Mouse (Mus musculus): ENCODE data around the gene Ccser1. TPM values are rescaled to one million over a fixed set of nuclear protein-coding genes. Genes with fewer than 3 reads are reported as not detected.

Gene Ccser1
- polyA plus RNA-seq, 1 experiment = not detected

DNA sequence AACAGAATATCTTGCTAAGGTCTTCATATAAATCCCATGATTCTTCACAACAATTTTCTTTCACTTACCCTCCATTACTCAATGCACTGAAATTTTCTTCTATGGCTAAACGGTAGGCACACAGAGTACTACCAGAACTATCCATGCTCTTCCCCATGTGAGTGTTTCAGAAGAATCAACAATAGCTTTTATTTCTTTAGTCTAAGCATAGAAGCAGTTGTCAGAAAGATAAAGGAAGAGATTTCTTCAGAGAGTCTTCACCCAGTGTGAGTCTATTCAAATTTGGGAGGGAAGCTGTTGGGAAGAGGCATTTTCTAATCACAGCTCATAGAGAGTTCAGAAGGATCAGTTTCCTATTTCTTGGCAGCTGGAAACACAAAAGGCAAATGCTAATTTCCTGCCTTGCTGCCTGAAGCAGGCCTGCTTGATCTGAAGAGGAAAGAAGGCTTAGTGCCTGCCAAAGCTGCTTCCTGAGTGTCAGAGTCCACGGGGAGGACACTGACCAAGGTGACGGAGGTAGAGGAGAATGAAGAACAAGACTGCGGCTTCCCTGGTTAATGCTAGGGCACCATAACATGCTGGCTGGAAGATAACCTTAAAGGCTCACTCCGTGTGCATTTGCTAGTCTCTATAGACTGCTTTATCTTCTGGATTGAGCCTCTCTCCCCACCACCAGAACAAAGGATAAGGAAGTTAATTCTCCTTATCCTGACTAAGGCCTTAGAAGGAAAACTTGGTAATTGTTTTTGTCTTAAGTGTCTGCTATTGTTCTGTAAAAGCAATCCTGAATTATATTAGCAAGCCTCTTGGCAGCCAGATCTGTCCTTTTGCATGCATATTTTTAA is 251.0 kb downstream of the Ccser1 start:
- H3K9me3 ChIP-seq (ENCODE audit: control insufficient read depth, low read length) = no peaks in the 10 kb centered on the region

DNA sequence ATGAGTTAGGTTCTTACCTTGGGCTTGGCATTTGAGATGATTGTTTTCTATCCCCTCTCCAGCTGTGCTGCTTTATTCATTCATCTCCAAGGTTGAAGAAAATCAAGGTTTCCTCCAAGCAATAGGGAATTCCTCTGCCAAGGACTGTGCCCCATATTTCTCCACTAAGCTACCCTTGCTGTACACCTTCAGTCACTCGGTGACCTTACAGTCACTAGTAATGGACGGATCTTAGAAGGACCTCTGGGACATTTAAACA is 251.5 kb downstream of the Ccser1 start:
- Histone ChIP-seq H3K36me3 (ENCODE audit: control insufficient read depth) (no peaks in the 10 kb centered on the region), H3K4me3 (replicated peaks) (no peak overlapping the region), H3K27me3 (ENCODE audit: control insufficient read depth) (no peaks in the 10 kb centered on the region), H3K9me3 (ENCODE audit: control insufficient read depth, low read length) (no peaks in the 10 kb centered on the region), H3K4me1 (ENCODE audit: control insufficient read depth) (no peaks in the 10 kb centered on the region)
- TF ChIP-seq GATA1 (IDR thresholded peaks at IDR 0.05; ENCODE audit: low read length) (no peak), TAL1 (IDR thresholded peaks at IDR 0.05; ENCODE audit: low read length) (no peak)

More for the DNA sequence above, 251.0 kb downstream of the Ccser1 start:
- Histone ChIP-seq H3K4me3 (replicated peaks) (no peak overlapping the region), H3K36me3 (ENCODE audit: control insufficient read depth) (no peaks in the 10 kb centered on the region), H3K27me3 (ENCODE audit: control insufficient read depth) (no peaks in the 10 kb centered on the region), H3K4me1 (ENCODE audit: control insufficient read depth) (no peaks in the 10 kb centered on the region)
- TF ChIP-seq GATA1 (IDR thresholded peaks at IDR 0.05; ENCODE audit: low read length) = no peak
- TF ChIP-seq TAL1 (IDR thresholded peaks at IDR 0.05; ENCODE audit: low read length) = no peak

DNA sequence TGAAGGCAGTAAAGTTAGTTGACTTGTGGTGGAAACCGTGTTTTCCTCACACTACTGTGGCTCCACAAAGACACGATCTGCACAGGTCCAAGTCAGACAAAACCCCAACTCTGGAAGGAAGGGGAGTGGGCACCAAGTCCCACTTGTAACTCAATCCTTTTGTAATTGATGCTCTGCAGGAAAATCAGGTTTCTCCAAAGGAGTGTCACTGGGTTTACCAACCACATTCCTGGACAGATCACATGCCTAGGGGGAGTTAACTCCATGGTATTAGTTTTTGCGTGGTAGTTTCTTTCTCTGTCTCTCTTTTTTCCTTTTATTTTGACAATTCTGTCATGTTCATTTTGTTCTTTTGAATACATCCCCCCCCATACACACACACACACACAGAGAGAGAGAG is 252.0 kb downstream of the Ccser1 start:
- H3K4me3 ChIP-seq (replicated peaks) = no peak overlapping the region
- TF ChIP-seq TAL1 (IDR thresholded peaks at IDR 0.05; ENCODE audit: low read length) = no peak
- TF ChIP-seq GATA1 (IDR thresholded peaks at IDR 0.05; ENCODE audit: low read length) = no peak
- no peaks in the 10 kb centered on the region for H3K36me3 ChIP-seq (ENCODE audit: control insufficient read depth)
- H3K9me3 ChIP-seq (ENCODE audit: control insufficient read depth, low read length) = no peaks in the 10 kb centered on the region
- no peaks in the 10 kb centered on the region for H3K4me1 ChIP-seq (ENCODE audit: control insufficient read depth)
- no peaks in the 10 kb centered on the region for H3K27me3 ChIP-seq (ENCODE audit: control insufficient read depth)

DNA sequence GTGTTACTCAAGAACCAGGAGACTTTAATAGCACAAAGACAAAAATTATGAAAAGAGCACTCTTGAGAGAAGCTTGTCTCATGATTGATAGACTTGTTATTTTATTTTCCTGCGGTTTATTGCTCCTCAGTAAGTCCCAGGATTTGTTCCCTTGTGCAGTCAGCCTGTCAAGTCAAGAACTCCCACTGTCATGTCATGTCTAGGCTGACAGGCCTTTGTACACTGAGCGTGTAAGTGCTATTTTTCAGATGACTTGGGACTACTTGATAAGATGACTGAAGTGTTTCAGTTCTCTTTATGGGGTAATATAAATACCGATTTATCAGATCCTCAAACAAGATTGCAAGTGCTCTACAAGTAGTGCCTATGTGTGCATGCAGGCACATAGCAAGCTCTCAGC is 252.6 kb downstream of the Ccser1 start:
- TF ChIP-seq GATA1 (IDR thresholded peaks at IDR 0.05; ENCODE audit: low read length) = no peak
- no peak for TF ChIP-seq TAL1 (IDR thresholded peaks at IDR 0.05; ENCODE audit: low read length)
- Histone ChIP-seq H3K9me3 (ENCODE audit: control insufficient read depth, low read length) (no peaks in the 10 kb centered on the region), H3K4me3 (replicated peaks) (no peak overlapping the region), H3K4me1 (ENCODE audit: control insufficient read depth) (no peaks in the 10 kb centered on the region), H3K36me3 (ENCODE audit: control insufficient read depth) (no peaks in the 10 kb centered on the region), H3K27me3 (ENCODE audit: control insufficient read depth) (no peaks in the 10 kb centered on the region)

DNA sequence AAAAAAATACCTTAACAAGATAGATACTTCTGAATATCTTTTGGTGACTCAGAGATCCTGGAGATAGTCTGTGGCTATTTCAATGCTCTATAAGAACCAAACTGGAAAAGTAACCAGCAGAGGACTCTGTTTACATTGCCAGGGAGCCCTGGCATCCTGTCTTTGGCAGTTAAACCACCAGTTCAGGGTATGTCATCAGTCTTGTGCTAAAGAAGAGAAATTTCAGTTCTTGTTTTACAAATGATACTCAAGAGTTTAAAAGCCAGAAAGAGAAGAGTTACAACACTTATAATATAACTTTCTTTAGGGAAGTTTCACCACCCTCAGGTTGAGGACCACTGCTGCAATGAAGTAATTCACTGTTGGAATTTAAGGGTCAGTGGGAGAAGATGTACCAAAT is 258.0 kb downstream of the Ccser1 start:
- Histone ChIP-seq H3K4me3 (replicated peaks) (no peak overlapping the region), H3K9me3 (ENCODE audit: control insufficient read depth, low read length) (no peaks in the 10 kb centered on the region), H3K27me3 (ENCODE audit: control insufficient read depth) (no peaks in the 10 kb centered on the region), H3K4me1 (ENCODE audit: control insufficient read depth) (no peaks in the 10 kb centered on the region), H3K36me3 (ENCODE audit: control insufficient read depth) (no peaks in the 10 kb centered on the region)
- no peak for TF ChIP-seq TAL1 (IDR thresholded peaks at IDR 0.05; ENCODE audit: low read length)
- TF ChIP-seq GATA1 (IDR thresholded peaks at IDR 0.05; ENCODE audit: low read length) = no peak

DNA sequence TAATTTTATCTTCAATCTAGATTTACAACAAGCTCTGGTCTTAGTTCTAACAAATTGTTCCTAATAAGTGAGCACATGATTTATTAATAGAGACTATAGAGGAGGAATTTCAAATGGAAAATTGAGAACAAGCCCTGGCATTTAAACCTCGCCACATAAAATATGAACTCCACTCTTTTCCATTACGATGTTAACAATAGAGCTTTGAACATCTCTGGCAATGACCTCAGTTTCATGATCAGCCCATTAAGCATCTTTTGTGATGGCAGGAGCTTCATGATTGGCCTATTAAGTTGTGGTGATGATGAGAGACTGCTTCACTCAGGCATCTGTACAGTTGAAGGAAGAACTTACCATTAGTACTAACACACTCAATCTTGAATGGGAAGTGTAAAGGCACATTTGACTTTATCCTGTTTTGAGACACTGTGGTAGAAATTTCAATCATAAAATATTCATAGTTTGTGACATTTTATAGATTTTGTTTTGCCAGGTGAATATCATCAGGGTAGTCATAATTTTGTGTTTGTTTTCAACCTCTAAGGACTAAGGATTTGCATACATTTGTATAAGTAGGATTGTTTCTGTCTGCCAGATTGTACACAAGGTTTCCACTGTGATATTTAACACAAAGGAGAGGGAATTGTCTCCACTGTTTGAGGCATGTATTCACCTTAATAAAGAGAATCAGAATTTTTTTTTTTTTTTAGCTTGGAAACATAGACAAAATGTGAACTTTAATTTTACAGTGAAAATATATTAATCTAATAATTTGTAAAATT is 291.4 kb downstream of the Ccser1 start:
- TF ChIP-seq TAL1 (IDR thresholded peaks at IDR 0.05; ENCODE audit: low read length) = no peak
- TF ChIP-seq GATA1 (IDR thresholded peaks at IDR 0.05; ENCODE audit: low read length) = no peak
- no peaks in the 10 kb centered on the region for H3K36me3 ChIP-seq (ENCODE audit: control insufficient read depth)
- H3K27me3 ChIP-seq (ENCODE audit: control insufficient read depth) = no peaks in the 10 kb centered on the region
- H3K4me3 ChIP-seq (replicated peaks) = no peak overlapping the region
- H3K4me1 ChIP-seq (ENCODE audit: control insufficient read depth) = no peaks in the 10 kb centered on the region
- H3K9me3 ChIP-seq (ENCODE audit: control insufficient read depth, low read length) = no peaks in the 10 kb centered on the region

DNA sequence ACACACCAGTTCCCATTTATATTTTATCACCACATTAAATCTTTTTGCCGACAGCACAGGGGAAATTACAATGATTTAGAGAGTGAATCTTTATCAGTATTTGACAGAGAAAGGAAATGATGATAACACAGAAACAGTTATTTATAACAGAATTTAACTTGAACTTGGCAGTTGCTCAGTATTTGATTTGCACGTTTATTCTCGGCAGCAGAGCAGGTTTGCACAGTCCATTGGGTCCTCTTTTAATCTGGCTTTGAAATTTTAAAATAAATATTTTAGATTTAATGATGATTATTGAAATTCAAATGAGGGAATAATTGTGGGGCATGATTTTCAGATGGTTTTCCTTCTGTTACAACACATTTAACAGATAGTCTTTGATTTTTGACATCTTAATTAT is 305.2 kb downstream of the Ccser1 start:
- Histone ChIP-seq H3K9me3 (ENCODE audit: control insufficient read depth, low read length) (peaks cover 6% of the 10 kb centered on the region; the same call in 1 of the 2 replicates), H3K27me3 (ENCODE audit: control insufficient read depth) (no peaks in the 10 kb centered on the region), H3K36me3 (ENCODE audit: control insufficient read depth) (no peaks in the 10 kb centered on the region), H3K4me1 (ENCODE audit: control insufficient read depth) (no peaks in the 10 kb centered on the region), H3K4me3 (replicated peaks) (no peak overlapping the region)
- no peak for TF ChIP-seq TAL1 (IDR thresholded peaks at IDR 0.05; ENCODE audit: low read length)
- no peak for TF ChIP-seq GATA1 (IDR thresholded peaks at IDR 0.05; ENCODE audit: low read length)

DNA sequence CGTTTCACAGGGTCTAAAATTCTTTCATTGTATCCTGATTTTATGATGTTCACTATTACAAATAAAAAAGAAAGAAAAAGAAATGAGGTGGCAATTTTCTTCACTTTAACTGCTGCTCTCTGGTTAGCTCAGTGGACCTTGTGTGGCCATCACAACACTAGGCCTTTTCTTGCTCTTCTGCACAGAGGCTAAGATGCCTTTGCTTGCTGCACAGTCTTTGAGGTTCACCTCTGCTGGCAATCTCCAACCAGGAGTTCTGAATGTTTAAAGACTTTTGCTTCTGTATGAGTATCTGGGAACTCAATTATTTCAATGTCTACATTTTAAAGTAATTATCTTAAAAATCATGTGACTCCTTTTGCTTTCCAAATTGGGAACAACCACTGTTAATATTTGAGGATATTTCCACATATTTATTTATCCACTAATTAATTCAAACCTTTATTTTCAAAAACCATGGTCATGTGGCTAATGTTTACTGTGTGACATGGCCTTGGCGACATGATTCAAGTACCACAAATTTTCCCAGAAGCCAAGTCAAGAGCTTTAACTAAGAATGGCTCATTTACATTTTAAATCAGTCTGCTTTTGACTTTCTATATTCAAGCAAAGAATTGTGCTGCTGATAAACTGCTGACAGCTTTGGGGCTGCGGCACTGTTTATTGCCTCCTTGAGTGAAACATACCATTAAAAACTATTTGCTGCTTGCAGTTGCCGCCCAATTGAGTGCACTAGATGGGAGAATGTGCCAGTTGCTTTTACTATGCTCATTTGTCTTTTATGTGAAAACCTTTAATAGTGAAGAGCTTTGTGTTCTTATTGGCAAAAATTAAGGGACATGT is 312.1 kb downstream of the Ccser1 start:
- no peaks in the 10 kb centered on the region for H3K4me1 ChIP-seq (ENCODE audit: control insufficient read depth)
- H3K36me3 ChIP-seq (ENCODE audit: control insufficient read depth) = no peaks in the 10 kb centered on the region
- no peak for TF ChIP-seq TAL1 (IDR thresholded peaks at IDR 0.05; ENCODE audit: low read length)
- no peak for TF ChIP-seq GATA1 (IDR thresholded peaks at IDR 0.05; ENCODE audit: low read length)
- no peak overlapping the region for H3K4me3 ChIP-seq (replicated peaks)
- H3K9me3 ChIP-seq (ENCODE audit: control insufficient read depth, low read length) = no peaks in the 10 kb centered on the region
- no peaks in the 10 kb centered on the region for H3K27me3 ChIP-seq (ENCODE audit: control insufficient read depth)

DNA sequence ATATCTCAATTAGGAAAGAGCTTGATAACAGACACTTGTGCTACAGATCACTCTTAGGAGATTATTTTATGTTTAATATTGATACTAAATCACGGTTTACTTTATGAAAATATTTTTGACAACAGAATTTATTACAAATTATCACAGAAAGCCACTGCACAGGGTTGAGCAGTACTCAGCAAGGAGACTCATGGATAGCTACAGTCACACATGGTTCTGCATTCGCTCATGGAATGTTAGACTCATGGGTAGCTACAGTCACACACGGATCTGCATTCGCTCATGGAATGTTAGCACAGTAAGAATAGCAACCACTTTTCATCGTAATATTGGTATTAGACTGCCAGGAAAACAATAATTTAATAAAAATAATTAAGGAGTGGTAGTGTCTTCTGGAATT is 313.3 kb downstream of the Ccser1 start:
- no peaks in the 10 kb centered on the region for H3K9me3 ChIP-seq (ENCODE audit: control insufficient read depth, low read length)

More for the DNA sequence above, 313.3 kb downstream of the Ccser1 start:
- Histone ChIP-seq H3K4me3 (replicated peaks) (no peak overlapping the region), H3K27me3 (ENCODE audit: control insufficient read depth) (no peaks in the 10 kb centered on the region), H3K36me3 (ENCODE audit: control insufficient read depth) (no peaks in the 10 kb centered on the region), H3K4me1 (ENCODE audit: control insufficient read depth) (no peaks in the 10 kb centered on the region)
- TF ChIP-seq GATA1 (IDR thresholded peaks at IDR 0.05; ENCODE audit: low read length) = no peak
- TF ChIP-seq TAL1 (IDR thresholded peaks at IDR 0.05; ENCODE audit: low read length) = no peak
